Mouse (Mus musculus) MEL (cell line): ENCODE measurements around the gene Agbl1. TPM values are rescaled to one million over a fixed set of nuclear protein-coding genes. Genes with fewer than 3 reads are reported as not detected.

Experiments
- DNase-seq: peaks from one replicate; pipeline ENCODE4 v3.0.0; 2011; ENCODE audit warnings: low read depth, low spot score
- H3K27ac ChIP-seq: 2 replicates; pipeline ENCODE4 v1.5.1; 2012; ENCODE audit warnings: low read depth, mild to moderate bottlenecking, control low read depth, low read length, moderate library complexity; ENCODE audit not compliant: control insufficient read depth
- H3K27me3 ChIP-seq, 2 experiments: fragments of 150-350 bp in 1 of 2; sonication (generic) in 1 of 2; 2 replicates each; pipeline ENCODE4 v1.6.1; 2012; ENCODE audit warnings: low read length in 2 of 2, mild to moderate bottlenecking in 2 of 2, improper control_type of control experiment in 1 of 2, moderate library complexity in 1 of 2; ENCODE audit not compliant: insufficient read depth in 2 of 2, control insufficient read depth in 1 of 2
- H3K36me3 ChIP-seq, 2 experiments: 2 replicates each; pipeline ENCODE4 v1.6.1; 2012 to 2014; ENCODE audit warnings: low read length in 2 of 2, improper control_type of control experiment in 1 of 2, inconsistent platforms in 1 of 2, mild to moderate bottlenecking in 1 of 2; ENCODE audit not compliant: insufficient read depth in 2 of 2, control insufficient read depth in 1 of 2
- H3K4me1 ChIP-seq, 2 experiments: fragments of 150-350 bp in 1 of 2; sonication (generic) in 1 of 2; 2 replicates each; pipeline ENCODE4 v1.6.1; 2012; ENCODE audit warnings: low read length in 2 of 2, improper control_type of control experiment in 1 of 2, mild to moderate bottlenecking in 1 of 2; ENCODE audit not compliant: insufficient read depth in 2 of 2, control insufficient read depth in 1 of 2
- H3K4me3 ChIP-seq, 2 experiments: fragments of 150-350 bp in 1 of 2; sonication (generic) in 1 of 2; 2 replicates each; pipeline ENCODE4 v1.5.1; 2012; ENCODE audit warnings: low read depth in 2 of 2, low read length in 2 of 2, mild to moderate bottlenecking in 2 of 2, moderate library complexity in 2 of 2, control low read depth in 1 of 2, improper control_type of control experiment in 1 of 2; ENCODE audit not compliant: control insufficient read depth in 1 of 2, insufficient read depth in 1 of 2
- H3K79me2 ChIP-seq: 2 replicates; pipeline ENCODE4 v1.6.1; 2012; ENCODE audit warnings: mild to moderate bottlenecking, low read length, moderate library complexity; ENCODE audit not compliant: control insufficient read depth, poor library complexity, insufficient read depth
- H3K9ac ChIP-seq: 2 replicates; pipeline ENCODE4 v1.6.1; 2012; ENCODE audit warnings: low read depth, mild to moderate bottlenecking, control low read depth, low read length, moderate library complexity; ENCODE audit not compliant: control insufficient read depth, poor library complexity, severe bottlenecking
- H3K9me3 ChIP-seq: fragments of 150-350 bp; sonication (generic); replicated peaks from 2 replicates; pipeline ENCODE4 v1.6.1; 2012; ENCODE audit warnings: mild to moderate bottlenecking, low read length, improper control_type of control experiment, moderate library complexity; ENCODE audit not compliant: insufficient read depth
- CTCF ChIP-seq, 3 experiments: IDR thresholded peaks in 2 of 3; conservative IDR thresholded peaks in 1 of 3; 2 replicates each; pipeline ENCODE4 v1.5.1; 2011 to 2012; ENCODE audit warnings: low read length in 3 of 3, low read depth in 2 of 3, mild to moderate bottlenecking in 2 of 3, improper control_type of control experiment in 1 of 3, inconsistent platforms in 1 of 3, mixed read lengths in 1 of 3, moderate library complexity in 1 of 3; ENCODE audit not compliant: control insufficient read depth in 1 of 3, insufficient read depth in 1 of 3, poor library complexity in 1 of 3, severe bottlenecking in 1 of 3
- ELF1 ChIP-seq: IDR thresholded peaks from 2 replicates; pipeline ENCODE4 v1.6.1; 2014; ENCODE audit warnings: low read depth, mild to moderate bottlenecking, inconsistent platforms, low read length, improper control_type of control experiment, moderate library complexity
- EP300 ChIP-seq, 2 experiments: IDR thresholded peaks; 2 replicates each; pipeline ENCODE4 v1.6.1; 2011; ENCODE audit warnings: improper control_type of control experiment in 2 of 2, low read length in 2 of 2, low read depth in 1 of 2, mild to moderate bottlenecking in 1 of 2
- ETS1 ChIP-seq: IDR thresholded peaks from 2 replicates; pipeline ENCODE4 v1.6.1; 2012; ENCODE audit warnings: low read depth, mild to moderate bottlenecking, inconsistent platforms, low read length, improper control_type of control experiment, moderate library complexity
- HCFC1 ChIP-seq: IDR thresholded peaks from 2 replicates; pipeline ENCODE4 v1.6.1; 2012; ENCODE audit warnings: low read depth, mild to moderate bottlenecking, inconsistent platforms, low read length, improper control_type of control experiment, moderate library complexity
- MEF2A ChIP-seq: IDR thresholded peaks from 2 replicates; pipeline ENCODE4 v1.6.1; 2014; ENCODE audit warnings: low read depth, mild to moderate bottlenecking, inconsistent platforms, low read length, improper control_type of control experiment; ENCODE audit not compliant: poor library complexity, insufficient replicate concordance, severe bottlenecking; ENCODE audit errors: extremely low read depth
- RAD21 ChIP-seq: IDR thresholded peaks from 2 replicates; pipeline ENCODE4 v1.6.1; 2011; ENCODE audit warnings: mild to moderate bottlenecking, low read depth, low read length, improper control_type of control experiment
- SMC3 ChIP-seq: IDR thresholded peaks from 2 replicates; pipeline ENCODE4 v1.6.1; 2011; ENCODE audit warnings: low read depth, low read length, improper control_type of control experiment
- USF2 ChIP-seq, 2 experiments: IDR thresholded peaks; 2 replicates each; pipeline ENCODE4 v1.6.1; 2011 to 2012; ENCODE audit warnings: improper control_type of control experiment in 2 of 2, low read length in 2 of 2, borderline replicate concordance in 1 of 2, inconsistent platforms in 1 of 2, low read depth in 1 of 2, mild to moderate bottlenecking in 1 of 2; ENCODE audit not compliant: insufficient read depth in 1 of 2
- ZKSCAN1 ChIP-seq: IDR thresholded peaks from 2 replicates; pipeline ENCODE4 v1.6.1; 2012; ENCODE audit warnings: low read depth, mild to moderate bottlenecking, inconsistent platforms, low read length, improper control_type of control experiment, moderate library complexity
- polyA plus RNA-seq, 2 experiments: library from polyadenylated mRNA; stranded (reverse) in 1 of 2; unstranded in 1 of 2; fragments of >175 nt in 1 of 2; fragments of >200 nt in 1 of 2; gene quantifications; 2 replicates each; pipeline versions ENCODE4 v1.2.1 to v1.2.4; 2012; ENCODE audit warnings: low replicate concordance in 2 of 2, low read depth in 1 of 2; ENCODE audit not compliant: insufficient read length in 2 of 2, insufficient read depth in 1 of 2, missing spikeins in 1 of 2
- total RNA-seq: library from RNA; depleted of rRNA; stranded (reverse); fragments of 300-350 nt; gene quantifications from 2 replicates; pipeline ENCODE4 v1.2.3, GENCODE M21; 2012

Agbl1 gene
- total and polyA plus RNA-seq, 3 experiments, result not detected

- H3K36me3 ChIP-seq, result no peaks in the 10 kb centered on the region
- TF ChIP-seq SMC3 (peak; percentile 21; the same call in 1 of the 2 replicates), ELF1 (no peak), CTCF (IDR thresholded peaks at IDR 0.05 in 2 of 3, conservative IDR thresholded peaks at IDR 0.05 in 1 of 3; ENCODE audit: control insufficient read depth in 1 of 3, insufficient read depth in 1 of 3, low read depth in 2 of 3, low read length in 3 of 3, poor library complexity in 1 of 3, severe bottlenecking in 1 of 3) (peak in 2 of 3 experiments; percentile 12 to 35; a peak in 3 of 6 replicates)
- no peak overlapping the region for H3K4me3 ChIP-seq
- no peaks in the 10 kb centered on the region for H3K4me1 ChIP-seq
- H3K9me3 ChIP-seq, result no peaks in the 10 kb centered on the region
- H3K27ac ChIP-seq, result no peak overlapping the region
- H3K27me3 ChIP-seq, result no peaks in the 10 kb centered on the region
- H3K9ac ChIP-seq, result no peak overlapping the region
- peak; percentile 8 for DNase-seq
- no peaks in the 10 kb centered on the region for H3K79me2 ChIP-seq
Measured at GRCm38 (mm10) chr7:76941531-76941930, 711.8 kb downstream of the Agbl1 start.

GRCm38 (mm10) chr7:76971334-76971733, 741.6 kb downstream of the Agbl1 start:
- H3K9me3 ChIP-seq, result no peaks in the 10 kb centered on the region
- no peak overlapping the region for H3K27ac ChIP-seq
- peak; percentile 4 for DNase-seq
- H3K79me2 ChIP-seq, result no peaks in the 10 kb centered on the region
- H3K4me1 ChIP-seq, result no peaks in the 10 kb centered on the region
- H3K36me3 ChIP-seq, result no peaks in the 10 kb centered on the region
- no peak overlapping the region for H3K9ac ChIP-seq
- peak; percentile 5 for TF ChIP-seq RAD21
- peak in 2 of 3 experiments; percentile 21 to 40; a peak in 3 of 6 replicates for TF ChIP-seq CTCF (IDR thresholded peaks at IDR 0.05 in 2 of 3, conservative IDR thresholded peaks at IDR 0.05 in 1 of 3; ENCODE audit: control insufficient read depth in 1 of 3, insufficient read depth in 1 of 3, low read depth in 2 of 3, low read length in 3 of 3, poor library complexity in 1 of 3, severe bottlenecking in 1 of 3)
- TF ChIP-seq ETS1, result no peak
- H3K4me3 ChIP-seq, result no peak overlapping the region
- no peaks in the 10 kb centered on the region for H3K27me3 ChIP-seq

- H3K9me3 ChIP-seq, result no peaks in the 10 kb centered on the region
- no peak overlapping the region for H3K27ac ChIP-seq
- no peak for DNase-seq
- TF ChIP-seq EP300 (IDR thresholded peaks at IDR 0.05; ENCODE audit: low read depth in 1 of 2, low read length in 2 of 2) (no peak), MEF2A (no peak), ZKSCAN1 (no peak), HCFC1 (no peak), ELF1 (no peak), USF2 (IDR thresholded peaks at IDR 0.05; ENCODE audit: borderline replicate concordance in 1 of 2, insufficient read depth in 1 of 2, low read depth in 1 of 2, low read length in 2 of 2) (no peak)
- no peak overlapping the region for H3K9ac ChIP-seq
- no peaks in the 10 kb centered on the region for H3K4me1 ChIP-seq
- no peak overlapping the region for H3K4me3 ChIP-seq
- H3K36me3 ChIP-seq, result no peaks in the 10 kb centered on the region
- no peaks in the 10 kb centered on the region for H3K79me2 ChIP-seq
- H3K27me3 ChIP-seq, result no peaks in the 10 kb centered on the region
Measured at GRCm38 (mm10) chr7:77009571-77009970, 779.9 kb downstream of the Agbl1 start.
